Mouse (Mus musculus) C2C12 (cell line): ENCODE measurements around the gene Dcdc2a.

ENCODE experiments used
- CEBPB ChIP-seq: IDR thresholded peaks from one replicate; pipeline ENCODE4 v1.6.1; 2011; ENCODE audit warnings: low read depth, mild to moderate bottlenecking, control low read depth, moderate library complexity
- CTCF ChIP-seq: IDR thresholded peaks from one replicate; pipeline ENCODE4 v1.5.1; 2011; ENCODE audit not compliant: control insufficient read depth, insufficient read depth, insufficient read length
- USF1 ChIP-seq: IDR thresholded peaks from one replicate; pipeline ENCODE4 v1.6.1; 2011; ENCODE audit warnings: low read depth, mild to moderate bottlenecking, control low read depth, moderate library complexity

DNA sequence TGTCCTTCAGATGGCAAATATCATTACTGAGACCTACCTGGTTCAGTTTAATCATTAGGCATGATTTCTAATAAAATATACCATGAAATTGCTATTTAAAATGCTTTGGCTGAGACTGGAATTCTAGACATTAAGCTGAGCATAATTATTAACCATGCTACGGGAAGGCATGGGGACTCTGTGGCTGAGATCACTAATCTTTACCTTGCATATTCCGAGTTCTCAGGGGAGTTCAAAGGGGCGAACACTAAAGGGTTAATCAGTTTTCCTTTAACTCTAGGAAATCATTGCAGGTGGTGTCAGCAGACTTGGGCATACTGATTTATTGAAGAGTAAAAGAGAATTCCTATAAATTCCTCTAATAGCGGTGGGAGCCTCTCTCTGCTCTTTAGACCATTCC, 11.4 kb downstream of the Dcdc2a start:
- TF ChIP-seq CTCF: no peak
- TF ChIP-seq USF1: no peak
- no peak for TF ChIP-seq CEBPB
